Mouse (Mus musculus): ENCODE measurements around the gene Gm28845.

DNA sequence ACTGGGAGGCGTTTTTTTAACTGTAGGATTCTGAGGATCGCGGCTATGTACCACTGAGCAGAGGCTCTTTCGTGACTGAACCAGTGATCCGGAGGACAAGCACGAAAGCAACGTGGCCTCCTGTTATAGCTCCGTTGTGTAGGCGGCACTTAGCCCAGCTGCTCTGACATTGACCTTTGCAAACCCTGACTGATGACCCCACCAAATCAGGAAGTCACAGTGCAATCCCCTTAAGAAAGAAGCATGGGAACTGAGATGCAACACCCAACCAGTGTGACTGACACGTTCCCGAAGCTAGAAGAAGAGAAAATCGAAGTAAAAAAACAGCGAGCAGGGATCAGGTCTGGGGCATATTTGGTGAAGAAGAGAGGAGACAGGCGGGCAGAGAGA, 6.6 kb downstream of the Gm28845 start:
- TF ChIP-seq CTCF (IDR thresholded peaks at IDR 0.05; ENCODE audit: low read depth) (no peak), EP300 (IDR thresholded peaks at IDR 0.05; ENCODE audit: low read depth) (no peak)

All from liver, embryonic 14.5 days (tissue).